Mouse (Mus musculus): ENCODE results near the gene Snhg11. TPM values are rescaled to one million over a fixed set of nuclear protein-coding genes. Genes with fewer than 3 reads are reported as not detected.
"Not testable (repeated sequence)": the region's sequence is repeated elsewhere in the genome, so short reads cannot be mapped to it uniquely, and the experiment has no call there.

The Snhg11 gene
- total RNA-seq, 2 experiments from 2014 or later = 386 to 903 TPM

- intact Hi-C loops (cut with DNase I) = no loop called here
- no peak for DNase-seq (ENCODE audit: low spot score in 2 of 2)
Measured at GRCm38 (mm10) chr2:158365099-158365850, 10.2 kb upstream of the Snhg11 start.

DNA sequence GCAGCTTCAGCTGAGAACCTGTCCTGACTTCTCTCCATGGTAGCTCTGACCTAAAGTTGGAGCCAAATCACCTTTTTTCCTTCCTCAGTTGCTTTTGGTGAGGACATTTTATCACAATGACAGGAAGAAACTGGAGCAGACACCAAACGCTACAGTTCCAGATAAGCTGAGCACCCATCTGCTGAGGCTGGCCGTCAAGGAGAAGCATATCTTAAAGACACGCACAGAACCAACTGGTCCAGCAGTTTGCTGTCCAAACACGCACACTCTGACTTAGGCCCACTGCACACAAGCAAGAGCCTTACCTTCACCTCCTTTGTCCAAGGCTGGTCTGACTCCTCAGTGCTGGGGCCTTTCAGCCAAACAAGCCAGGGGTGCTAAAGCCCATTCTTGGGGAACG lies 7.8 kb upstream of the Snhg11 start:
- no peak for DNase-seq (ENCODE audit: low spot score in 2 of 2)

GRCm38 (mm10) chr2:158368313-158368712 lies 7.1 kb upstream of the Snhg11 start:
- DNase-seq (ENCODE audit: low spot score in 2 of 2) = no peak
- intact Hi-C loops (cut with DNase I) = no loop called here

More for the DNA sequence above, 7.8 kb upstream of the Snhg11 start:
- intact Hi-C loops (cut with DNase I) = no loop called here

- no peak for DNase-seq (ENCODE audit: low spot score in 2 of 2)
- intact Hi-C loops (cut with DNase I) = no loop called here
Measured at GRCm38 (mm10) chr2:158369474-158370172, 5.8 kb upstream of the Snhg11 start.

DNA sequence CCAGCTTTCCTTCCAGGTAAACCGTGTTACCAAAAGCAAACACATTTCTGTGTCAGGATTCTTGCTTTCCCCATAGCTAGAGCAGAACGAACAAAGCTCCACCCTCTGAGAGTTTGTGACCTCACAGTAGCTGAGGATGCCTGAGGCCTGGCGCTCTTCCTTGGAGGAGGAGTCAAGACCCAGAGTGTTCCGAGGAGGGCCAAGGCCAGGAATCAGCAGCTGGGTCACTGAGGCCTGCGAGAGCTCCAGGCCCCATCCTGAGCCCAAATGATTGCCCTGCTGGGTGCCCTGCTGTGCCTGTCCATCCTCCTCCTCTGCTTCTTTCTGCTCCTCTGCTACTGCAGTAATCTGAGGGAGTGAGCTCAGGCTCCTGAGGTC lies 5.3 kb upstream of the Snhg11 start:
- intact Hi-C loops (cut with DNase I) = no loop called here
- DNase-seq (ENCODE audit: low spot score in 2 of 2) = no peak

DNA sequence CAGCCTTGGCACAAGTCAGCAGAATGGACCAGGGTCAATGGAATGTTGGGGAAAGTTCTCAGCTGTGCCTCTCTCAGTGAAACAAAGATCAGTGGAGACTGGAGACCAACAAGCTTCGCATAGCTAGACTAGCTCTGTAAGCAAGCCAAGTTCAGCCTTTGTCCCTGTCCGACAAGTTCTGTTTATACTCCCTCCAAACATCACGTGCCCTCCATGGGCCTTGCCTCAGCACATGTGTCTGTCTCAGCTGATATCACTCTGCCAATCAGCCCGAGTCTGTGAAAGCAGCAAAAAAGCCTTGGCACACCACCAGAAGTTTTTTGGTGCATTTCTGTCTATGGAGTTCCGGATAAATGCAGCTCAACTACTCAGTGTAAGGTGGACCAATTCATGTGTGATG lies 2.4 kb upstream of the Snhg11 start:
- DNase-seq (ENCODE audit: low spot score in 2 of 2) = no peak
- intact Hi-C loops (cut with DNase I) = no loop called here

- intact Hi-C loops (cut with DNase I) = no loop called here
- DNase-seq (ENCODE audit: low spot score in 2 of 2) = no peak
Measured at GRCm38 (mm10) chr2:158373516-158373915, 1.9 kb upstream of the Snhg11 start.

DNA sequence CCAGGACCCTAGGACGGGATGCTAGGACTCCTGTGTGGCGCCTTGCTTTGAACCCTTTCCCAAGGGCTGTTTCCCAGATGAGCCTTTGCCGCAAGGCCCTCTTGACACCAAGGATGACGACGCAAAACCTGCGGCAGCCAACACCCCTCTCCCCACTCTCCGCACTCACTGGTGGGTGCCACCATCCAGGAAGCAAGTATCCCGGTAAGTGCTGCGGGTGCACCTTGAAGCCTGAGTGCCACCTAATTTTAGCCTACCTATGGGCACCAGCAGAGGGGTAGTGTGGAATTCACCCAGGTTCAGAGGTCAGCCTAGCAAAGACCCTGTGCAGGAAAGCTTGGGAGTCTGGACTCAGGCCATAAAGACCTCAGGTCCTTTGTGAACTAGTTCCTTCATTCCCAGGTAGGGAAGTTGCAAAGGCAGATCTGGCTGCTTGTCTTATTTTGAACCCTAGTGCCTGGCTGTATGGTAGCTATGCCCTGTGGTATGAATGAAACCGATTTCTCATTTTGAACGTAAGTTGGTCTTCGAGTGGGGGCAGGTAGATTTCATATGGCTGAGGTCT lies 767 bp downstream of the Snhg11 start:
- intact Hi-C loops (cut with DNase I) = no loop called here
- peak in 1 of 2 experiments; percentile 32 for DNase-seq (ENCODE audit: low spot score in 2 of 2)

GRCm38 (mm10) chr2:158376798-158377197 lies 1.4 kb downstream of the Snhg11 start:
- peak; percentile 57 to 59 for DNase-seq (ENCODE audit: low spot score in 2 of 2)
- intact Hi-C loops (cut with DNase I) = no loop called here

GRCm38 (mm10) chr2:158377811-158378210 lies 2.4 kb downstream of the Snhg11 start:
- DNase-seq (ENCODE audit: low spot score in 2 of 2) = peak; percentile 43 to 44
- intact Hi-C loops (cut with DNase I) = no loop called here

- intact Hi-C loops (cut with DNase I) = no loop called here
Measured at GRCm38 (mm10) chr2:158379354-158380078, 4.1 kb downstream of the Snhg11 start.

DNA sequence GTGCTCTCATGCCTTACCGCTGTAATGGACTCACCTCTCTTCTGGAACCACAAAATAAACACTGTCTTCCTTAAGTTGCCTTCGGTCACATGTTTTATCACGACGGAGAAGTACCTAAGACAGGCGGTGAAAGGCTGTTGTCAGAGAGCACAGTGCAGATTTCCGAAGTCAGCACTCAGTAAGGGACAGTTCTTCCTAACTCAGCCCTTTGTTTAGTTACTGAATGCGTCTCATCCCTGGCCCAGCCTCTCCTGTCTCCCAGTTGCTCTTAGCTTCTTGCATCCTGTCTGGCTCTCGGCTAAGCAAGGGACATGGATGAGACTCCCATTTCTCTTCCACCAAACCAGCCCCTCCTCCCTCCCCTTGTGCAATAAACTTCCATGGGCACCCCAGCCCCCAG lies 10.6 kb downstream of the Snhg11 start:
- intact Hi-C loops (cut with DNase I) = no loop called here
- DNase-seq (ENCODE audit: low spot score in 2 of 2) = no peak

More at GRCm38 (mm10) chr2:158379354-158380078, 4.1 kb downstream of the Snhg11 start:
- DNase-seq (ENCODE audit: low spot score in 2 of 2) = peak; percentile 29 to 41

GRCm38 (mm10) chr2:158389421-158389820 lies 14.0 kb downstream of the Snhg11 start:
- intact Hi-C loops (cut with DNase I) = no loop called here
- DNase-seq (ENCODE audit: low spot score in 2 of 2) = no peak

- intact Hi-C loops (cut with DNase I) = no loop called here
- no peak for DNase-seq (ENCODE audit: low spot score in 2 of 2)
Measured at GRCm38 (mm10) chr2:158396369-158396768, 20.9 kb downstream of the Snhg11 start.

- DNase-seq (ENCODE audit: low spot score in 2 of 2); intact Hi-C loops (cut with DNase I): not testable (repeated sequence)
Measured at GRCm38 (mm10) chr2:158397140-158397539, 21.7 kb downstream of the Snhg11 start.

DNA sequence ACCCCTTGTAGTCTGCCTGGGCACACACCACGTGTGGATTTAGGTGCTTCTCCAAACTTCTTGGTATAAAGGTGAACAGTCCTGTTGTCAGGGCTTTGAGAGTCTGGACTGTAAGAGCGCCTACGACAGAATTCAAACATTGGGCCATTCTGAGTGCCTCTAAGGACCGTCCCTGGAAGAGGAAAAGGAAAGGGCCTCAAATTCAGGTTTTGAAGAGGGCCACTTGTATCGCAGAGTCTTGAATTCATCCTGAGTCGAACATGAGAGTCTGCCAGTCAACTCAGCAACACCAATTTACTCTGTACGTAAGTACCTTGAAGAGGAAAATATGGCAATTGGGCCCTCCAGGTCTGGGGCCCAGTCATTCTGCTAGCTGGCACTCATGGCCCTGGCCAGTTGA lies 27.5 kb downstream of the Snhg11 start:
- intact Hi-C loops (cut with DNase I) = no loop called here
- DNase-seq (ENCODE audit: low spot score in 2 of 2) = no peak

- DNase-seq (ENCODE audit: low spot score in 2 of 2) = no peak
Measured at GRCm38 (mm10) chr2:158408997-158409594, 33.7 kb downstream of the Snhg11 start.

GRCm38 (mm10) chr2:158409595-158410021 lies 34.2 kb downstream of the Snhg11 start, which contains the start of gene Ralgapb:
Gene Ralgapb (plus strand): TSS chr2:158409848.
- intact Hi-C loops (cut with DNase I) = no loop called here
- peak; percentile 100 for DNase-seq (ENCODE audit: low spot score in 2 of 2)

More at GRCm38 (mm10) chr2:158408997-158409594, 33.7 kb downstream of the Snhg11 start:
- intact Hi-C loops (cut with DNase I) = no loop called here
